Mouse (Mus musculus): ENCODE results near the gene Oxsr1.
"Not testable (repeated sequence)": the region's sequence is repeated elsewhere in the genome, so short reads cannot be mapped to it uniquely, and the experiment has no call there.

The Oxsr1 gene

DNA sequence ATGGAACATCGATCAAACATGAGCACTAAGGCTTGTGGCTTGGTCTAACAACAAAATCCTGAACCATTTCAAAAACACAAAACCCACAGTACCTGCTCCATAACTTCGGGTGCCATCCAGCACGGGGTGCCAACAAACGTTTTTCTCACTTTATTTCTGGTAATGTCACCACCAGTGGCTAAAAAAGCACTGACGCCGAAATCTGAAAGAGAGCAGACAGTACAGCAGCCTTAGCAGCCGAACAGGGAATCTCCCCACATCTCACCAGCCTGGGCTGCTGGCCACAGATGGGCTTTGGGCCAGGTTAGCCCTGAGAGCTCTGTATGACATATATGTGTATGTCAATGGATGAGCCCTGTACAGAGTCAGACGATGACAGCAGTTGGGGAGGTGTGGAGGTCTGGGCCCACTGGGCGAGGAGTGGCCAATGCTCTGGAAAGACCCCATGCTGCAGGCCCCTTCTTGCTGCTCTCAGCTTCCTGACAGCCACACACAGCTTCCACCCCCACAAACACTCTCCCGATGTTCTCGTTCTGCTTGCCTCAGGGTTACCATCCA, 53.6 kb downstream of the Oxsr1 start:
- DNase-seq, result peak in 1 of 2 experiments; percentile 14

DNA sequence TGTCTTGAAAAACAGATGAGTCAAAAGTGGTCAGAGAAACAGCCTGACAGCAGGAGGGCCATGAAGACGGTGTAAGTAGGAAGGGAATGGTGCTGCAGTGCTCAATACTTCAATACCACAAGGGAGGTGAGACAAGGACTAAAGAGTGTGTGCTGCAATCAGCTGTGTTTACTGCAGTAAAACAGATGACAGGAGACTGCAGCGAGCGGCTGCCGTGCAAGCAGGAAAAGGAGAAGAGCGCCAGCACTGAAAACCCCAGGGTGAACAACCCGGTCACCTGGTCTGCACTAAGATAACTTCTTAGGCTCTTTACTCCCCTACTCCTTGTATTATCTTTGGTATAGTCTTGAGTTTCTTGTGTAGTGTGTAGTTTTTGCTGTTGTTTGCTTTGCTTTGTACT, 54.1 kb downstream of the Oxsr1 start:
- DNase-seq, result no peak

DNA sequence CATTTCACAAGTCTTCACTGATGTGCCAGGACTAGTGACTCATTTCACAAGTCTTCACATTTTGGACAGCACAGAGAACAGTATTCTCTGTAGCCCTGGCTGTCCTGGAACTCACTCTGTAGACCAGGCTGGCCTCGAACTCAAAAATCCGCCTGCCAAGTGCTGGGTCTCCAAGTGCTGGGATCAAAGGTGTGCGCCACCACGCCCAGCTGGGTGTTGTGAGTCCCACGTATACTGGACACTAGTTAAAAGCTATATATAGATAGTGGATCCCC, 56.2 kb downstream of the Oxsr1 start:
- not testable (repeated sequence) for DNase-seq

DNA sequence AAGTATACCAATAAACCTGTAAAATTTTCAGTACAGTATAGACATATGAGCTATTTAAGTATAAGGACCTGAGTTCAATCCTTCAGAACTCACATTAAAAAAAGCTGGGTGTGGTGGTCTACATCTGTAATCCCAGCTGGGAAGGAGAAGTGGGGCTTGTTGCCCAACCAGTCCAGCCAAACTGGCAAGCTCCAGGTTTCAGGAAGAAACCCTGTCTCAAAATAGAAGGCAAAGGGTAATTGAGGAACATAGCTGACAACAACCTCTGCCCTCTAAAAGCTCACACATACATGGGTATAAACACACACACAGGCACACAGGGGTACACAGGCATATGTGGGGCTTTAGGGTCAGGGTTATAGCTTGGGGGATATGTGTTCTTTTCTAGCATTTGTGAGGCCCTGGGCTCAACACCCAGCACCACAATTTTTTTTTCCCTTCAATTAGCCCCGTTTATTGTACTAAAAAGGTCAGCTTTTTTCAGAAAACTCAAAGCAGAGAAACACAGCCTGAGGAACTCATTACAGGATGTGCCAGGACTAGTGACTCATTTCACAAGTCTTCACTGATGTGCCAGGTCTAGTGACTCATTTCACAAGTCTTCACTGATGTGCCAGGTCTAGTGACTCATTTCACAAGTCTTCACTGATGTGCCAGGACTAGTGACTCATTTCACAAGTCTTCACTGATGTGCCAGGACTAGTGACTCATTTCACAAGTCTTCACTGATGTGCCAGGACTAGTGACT, 56.7 kb downstream of the Oxsr1 start:
- not testable (repeated sequence) for DNase-seq

DNA sequence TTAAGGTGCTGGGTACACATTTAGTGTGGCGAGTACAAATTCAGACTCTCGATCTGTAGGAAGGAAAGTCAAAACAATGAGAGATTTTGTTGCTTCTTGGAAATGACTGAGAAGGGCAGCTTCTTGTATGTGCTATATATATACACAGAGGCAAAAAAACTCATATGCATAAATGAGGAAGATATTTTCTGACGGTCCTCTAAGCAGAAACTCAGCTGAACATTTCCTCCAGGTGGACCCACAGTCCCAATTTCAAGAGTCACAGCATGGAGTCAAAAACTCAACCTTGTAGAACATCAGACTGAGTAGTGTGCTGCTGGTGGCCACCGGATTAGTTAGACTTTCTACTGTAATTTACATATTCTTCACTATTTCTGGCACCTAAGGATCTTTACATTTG, 59.2 kb downstream of the Oxsr1 start:
- no peak for DNase-seq

DNA sequence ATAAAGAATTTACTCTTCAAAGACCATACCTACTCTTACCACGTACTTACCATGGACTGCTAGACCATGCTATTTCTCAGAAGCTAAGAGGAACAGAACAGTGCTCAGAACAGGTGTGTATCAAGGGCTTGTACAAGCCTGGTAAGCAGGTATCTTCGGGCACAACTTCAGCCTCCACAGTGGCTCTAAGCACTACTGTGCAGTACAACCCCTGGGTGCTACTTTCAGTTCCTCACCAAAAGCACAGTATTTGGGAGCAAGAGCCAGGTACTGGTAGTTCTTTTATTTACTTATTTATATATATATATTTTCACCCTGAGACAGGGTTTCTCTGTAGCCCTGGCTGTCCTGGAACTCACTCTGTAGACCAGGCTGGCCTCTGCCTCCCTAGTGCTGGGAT, 61.4 kb downstream of the Oxsr1 start:
- DNase-seq, result no peak

DNA sequence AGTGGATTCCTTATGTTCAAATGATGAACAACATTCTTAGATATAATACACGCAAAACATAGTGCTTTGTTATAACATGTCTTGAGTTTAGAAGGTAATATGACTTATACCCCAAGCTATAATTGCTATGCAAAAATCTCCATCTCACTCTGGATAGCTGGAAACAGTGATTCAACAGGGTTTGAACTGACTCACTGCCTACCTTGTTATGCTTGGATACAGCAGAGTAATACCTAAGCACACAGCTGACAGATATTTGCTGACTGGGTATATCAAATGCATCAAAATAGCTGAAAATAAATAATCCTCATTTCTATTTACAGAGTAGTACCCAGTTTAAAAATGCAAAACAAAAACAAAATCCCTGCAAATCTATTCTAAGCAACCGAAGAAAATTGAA, 63.4 kb downstream of the Oxsr1 start:
- no peak for DNase-seq

DNA sequence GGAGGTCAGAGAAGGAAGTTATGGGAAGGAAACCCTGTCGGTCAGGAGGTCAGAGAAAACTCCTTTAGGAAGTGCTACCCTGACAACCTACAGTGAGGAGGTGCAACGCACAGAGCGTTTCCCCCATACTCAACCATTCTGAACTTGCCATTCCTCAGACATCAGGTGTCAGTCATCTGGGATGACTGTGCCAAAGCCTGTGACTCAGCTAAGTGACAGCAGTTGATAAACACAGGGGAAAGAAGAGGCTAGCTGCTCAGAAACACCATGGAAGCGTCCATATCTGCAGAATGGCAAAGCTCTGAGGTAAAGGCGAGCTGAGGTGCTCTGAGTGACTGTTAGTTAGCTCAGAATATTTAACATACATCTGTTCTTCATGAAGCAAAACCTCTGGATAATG, 64.1 kb downstream of the Oxsr1 start:
- DNase-seq, result no peak

DNA sequence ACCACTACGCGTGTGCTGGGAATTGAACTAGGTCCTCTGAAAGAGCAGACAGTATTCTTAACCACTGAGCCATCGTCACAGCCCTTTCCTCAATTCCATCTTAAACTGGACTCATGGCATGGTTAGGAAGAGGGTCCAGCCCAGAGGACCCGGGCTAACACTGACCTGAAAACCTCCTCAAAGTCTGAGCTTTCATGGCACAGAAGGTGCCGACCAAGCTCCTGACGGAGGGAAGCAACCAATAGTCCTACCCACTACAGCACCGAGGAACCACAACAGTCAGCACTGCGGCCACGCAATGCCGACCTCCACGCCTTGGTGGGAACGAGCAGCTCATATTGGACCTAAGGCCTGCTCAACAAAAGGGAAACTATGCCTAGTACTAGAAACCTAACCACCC, 66.1 kb downstream of the Oxsr1 start:
- no peak for DNase-seq

DNA sequence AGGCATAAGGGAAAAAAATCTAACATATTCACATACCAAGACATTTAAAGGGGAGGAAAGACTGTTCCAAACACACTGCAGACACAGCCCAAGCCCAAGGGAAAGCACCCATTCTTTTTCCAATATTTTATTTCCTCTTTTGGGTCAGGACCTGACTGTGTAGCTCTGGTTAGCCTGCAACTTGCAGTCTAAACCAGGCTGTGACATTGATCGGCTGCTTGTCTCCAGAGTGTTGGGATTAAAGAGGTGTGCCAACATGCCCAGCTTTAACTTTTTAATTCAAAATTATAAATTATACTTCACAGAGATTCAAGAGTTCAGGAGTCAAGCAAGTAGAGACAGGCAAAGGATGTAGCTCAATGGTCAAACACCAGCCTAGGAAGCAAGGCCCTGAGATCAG, 67.1 kb downstream of the Oxsr1 start:
- no peak for DNase-seq

DNA sequence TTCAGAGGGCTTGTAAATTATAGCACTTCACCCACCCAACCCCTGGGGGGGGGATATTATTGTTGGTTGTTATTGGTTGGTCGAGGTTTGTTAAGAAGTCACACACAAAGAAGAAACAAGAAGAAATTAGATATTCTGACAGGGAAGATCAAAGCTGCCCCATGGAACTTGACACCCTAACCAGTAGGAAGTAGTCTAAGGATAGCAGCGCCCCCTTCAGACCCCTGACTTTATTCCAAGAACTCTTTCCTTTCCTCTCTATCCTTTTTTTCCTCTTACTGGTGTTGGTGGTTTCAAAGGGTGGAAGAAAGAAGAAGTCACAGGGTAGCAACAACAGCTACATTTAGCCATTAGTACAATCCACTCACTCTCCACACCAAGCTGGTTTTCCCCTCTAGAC, 68.0 kb downstream of the Oxsr1 start:
- DNase-seq, result no peak

DNA sequence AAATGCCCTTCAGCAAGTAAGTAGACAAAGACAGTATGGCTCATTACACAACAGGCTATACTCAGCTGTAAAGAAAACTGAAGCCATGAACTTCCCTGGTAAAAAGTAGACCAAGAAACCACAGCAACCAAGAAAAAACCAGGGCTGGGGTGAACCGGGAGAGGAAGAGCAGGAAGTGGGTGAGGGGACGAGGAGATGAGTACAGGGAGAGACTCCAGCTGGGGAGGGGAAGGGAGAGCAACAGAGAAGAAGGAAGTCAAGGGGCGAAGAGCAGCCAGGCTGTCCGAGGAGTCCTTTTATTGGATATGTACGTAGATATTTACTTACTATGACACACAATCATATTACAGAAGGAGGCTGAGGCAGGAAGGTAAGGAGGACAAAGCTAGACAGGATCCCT, 74.2 kb downstream of the Oxsr1 start:
- DNase-seq, result no peak

DNA sequence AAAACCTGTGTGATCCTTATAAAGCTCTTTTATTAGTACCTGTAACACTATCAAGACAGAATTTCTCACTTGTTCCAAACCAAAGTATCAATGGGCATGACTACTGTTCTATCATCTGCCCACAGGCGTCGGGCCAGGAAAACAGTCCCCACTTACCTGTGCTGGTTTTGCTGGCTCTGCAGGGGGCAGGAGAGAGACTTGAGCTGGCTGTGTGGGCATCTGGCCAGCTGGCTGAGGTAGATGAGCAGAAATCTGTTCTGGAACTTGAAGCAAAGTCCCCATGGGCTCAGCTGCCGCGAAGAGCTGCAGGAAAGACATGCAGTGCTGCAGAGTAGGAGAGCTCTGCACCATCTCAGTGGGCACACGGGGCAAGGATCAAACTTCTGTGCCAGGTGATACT, 75.4 kb downstream of the Oxsr1 start:
- peak; percentile 42 to 48 for DNase-seq

DNA sequence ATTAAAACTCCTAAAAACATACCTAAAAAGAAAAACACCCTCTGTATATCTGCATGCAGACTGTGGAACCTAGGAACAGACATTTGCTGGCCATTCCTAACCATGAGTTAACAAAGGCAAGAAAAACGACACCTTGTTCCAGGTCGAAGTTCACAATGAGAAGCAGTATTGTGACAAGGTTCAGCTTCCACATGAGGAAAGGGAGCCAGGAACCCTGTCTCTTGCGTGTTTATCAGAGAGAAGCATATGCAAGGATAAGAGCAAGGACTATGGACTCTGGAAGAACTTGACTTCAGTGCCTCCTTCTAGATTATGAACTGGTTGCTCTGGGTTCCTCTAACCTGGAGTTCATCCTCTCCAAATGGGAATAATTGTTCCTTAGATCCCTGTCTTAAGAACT, 78.2 kb downstream of the Oxsr1 start:
- no peak for DNase-seq

DNA sequence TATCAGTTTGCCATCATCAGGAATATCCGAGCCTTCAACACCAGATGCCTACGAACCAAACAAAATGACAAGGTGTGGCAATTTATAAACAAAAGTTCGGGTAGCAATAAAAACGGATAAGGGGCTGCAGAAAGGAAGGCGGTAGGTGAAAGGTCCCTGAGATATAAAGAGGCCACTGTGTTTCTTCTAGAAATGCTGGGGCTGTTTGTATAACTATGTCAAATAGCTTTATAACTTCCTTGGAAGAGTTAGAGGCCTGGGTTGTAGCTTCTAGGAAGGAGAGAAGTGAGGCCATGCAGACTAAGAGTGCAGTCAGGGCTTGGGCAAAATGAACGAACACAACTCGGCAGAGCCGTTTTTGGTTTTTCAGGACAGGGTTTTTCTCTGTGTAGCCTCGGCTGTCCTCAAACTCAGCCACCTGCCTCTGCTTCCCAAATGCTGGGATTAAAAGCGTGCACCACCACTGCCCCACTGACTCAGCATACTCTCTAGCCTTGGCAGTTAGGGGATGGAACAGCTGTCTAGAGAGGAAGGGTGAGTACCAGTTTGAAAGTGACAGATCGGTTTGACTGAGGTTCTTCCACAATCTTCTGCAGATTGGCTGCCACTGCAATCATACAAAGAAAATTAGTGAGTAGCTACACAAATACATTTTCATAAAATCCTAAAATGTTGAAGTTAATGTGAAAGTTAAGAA, 80.9 kb downstream of the Oxsr1 start:
- DNase-seq, result no peak

DNA sequence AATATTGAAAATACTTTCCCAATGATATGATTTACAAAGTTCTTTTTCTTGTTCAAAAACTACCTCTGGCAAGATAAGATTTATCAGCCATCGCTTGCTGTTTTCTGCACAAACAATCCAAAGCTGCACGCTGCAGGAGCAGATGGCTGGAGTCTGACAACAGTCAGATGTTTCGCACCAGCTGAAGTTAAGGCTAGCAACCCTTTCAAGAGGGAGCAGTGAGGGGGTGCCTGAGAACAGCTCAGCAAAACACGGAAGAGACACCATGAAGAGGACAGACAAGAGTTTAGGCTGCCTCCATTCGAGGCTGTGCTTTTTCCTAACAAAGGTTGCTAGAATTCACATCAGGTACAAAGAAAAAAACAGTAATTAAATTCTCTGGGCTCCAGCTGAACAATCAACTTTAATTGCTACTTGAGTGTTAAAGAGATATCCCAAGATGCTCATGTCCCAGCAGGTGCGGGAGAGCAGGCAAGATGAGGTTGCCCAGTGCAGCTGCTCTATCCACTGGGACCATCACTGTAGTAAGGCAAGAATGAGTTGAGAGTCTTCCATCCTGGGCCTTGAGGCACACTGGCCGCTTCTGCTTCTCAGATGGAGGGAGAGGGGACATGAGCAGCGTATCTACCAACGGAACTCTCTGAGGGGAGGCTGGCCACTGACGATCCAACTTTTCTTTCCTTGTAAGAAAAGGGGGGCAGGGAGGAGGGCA, 81.8 kb downstream of the Oxsr1 start:
- no peak for DNase-seq

DNA sequence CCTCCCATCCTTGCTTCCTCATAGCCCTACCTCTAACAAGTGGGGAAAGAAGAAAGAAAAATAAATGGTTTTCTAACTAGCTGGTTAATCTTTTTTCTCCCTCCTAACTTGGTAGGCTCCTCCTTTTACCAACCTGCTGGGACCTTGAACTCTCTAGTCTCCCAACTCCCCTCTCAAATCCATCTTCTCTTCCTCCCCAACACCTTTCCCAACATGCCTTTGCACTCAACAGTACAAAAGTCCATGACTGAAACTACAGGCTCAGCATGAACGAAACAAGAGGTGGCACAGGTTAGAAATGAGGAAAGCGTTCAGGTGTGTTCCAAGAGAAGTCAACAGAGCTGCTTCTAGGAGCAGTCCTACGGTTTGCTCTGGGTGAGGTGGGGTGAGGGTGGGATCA, 83.0 kb downstream of the Oxsr1 start:
- DNase-seq, result no peak

DNA sequence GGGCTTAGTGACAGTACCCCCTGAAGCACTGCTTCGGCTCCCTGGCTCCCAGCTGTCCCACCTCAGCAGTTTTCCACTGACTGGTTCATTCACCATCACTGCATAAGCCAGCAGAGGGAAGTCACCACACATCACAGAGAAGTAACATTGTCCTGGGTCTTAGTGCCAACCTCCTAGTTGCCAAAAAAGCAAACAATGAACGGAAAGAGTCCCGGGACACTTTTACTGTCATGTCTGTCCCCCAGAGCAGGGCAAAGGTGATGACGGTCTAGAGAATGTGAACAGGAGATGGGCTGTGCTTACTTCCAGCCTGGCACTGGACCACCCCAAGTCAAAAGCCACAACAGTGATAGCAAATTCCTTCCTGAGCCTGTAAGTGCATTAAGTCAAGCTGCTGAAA, 83.4 kb downstream of the Oxsr1 start:
- no peak for DNase-seq

DNA sequence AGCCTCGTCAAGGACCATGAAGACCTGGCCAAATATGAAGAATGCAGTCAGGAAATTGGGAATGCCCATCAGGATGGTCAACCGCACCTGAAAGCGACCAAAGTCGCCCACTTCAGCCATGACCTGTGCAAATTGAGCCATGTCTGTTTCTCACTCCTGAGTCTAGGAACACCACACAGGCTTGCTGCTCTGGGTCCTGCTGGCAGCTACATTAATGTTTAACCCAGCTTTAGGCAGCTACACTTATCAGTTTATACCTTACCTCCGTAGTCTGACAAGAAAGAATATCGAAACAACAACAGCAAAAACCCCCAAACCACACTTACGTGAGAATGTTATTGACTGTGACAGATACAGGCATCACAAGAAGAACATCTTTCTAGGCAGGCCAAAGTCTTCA, 90.7 kb downstream of the Oxsr1 start:
- DNase-seq, result no peak

DNA sequence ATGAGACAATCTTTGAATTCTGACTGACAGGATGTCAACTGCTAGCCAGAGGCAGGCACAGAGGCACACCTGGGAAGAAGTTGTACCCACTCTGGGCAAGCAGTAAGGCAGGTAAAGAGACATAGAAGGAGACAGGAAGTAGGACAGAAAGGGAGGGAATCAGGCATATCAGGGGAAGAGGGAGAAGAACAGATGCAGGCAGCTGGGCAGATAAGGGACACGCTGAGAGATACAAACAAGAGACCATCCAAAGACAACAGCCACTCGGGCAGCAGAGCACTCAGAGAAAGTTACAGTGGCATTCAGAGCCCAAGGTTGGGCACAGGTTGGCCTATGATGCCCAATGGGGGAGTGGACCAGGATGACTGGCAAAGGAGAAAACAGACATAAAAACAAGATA, 91.4 kb downstream of the Oxsr1 start:
- no peak for DNase-seq

DNA sequence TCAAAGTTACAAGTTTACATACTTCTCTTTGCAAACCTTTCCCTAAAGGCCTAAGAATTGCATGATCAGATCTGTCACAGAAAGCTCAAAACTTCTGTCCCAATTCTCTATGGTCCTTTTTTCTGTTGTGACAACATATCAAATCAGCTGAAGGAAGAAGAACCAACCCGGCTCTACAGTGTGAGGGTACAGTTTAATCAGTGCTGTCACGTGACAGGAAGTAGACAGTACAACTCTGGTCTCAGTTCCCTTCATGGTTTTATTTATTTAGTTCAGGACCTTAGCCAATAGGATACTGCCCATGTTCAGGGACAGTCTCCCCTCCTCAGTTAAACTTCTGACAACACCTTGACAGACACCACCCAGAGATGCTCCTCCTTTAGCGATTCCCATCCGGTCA, 102.0 kb downstream of the Oxsr1 start:
- DNase-seq, result no peak

DNA sequence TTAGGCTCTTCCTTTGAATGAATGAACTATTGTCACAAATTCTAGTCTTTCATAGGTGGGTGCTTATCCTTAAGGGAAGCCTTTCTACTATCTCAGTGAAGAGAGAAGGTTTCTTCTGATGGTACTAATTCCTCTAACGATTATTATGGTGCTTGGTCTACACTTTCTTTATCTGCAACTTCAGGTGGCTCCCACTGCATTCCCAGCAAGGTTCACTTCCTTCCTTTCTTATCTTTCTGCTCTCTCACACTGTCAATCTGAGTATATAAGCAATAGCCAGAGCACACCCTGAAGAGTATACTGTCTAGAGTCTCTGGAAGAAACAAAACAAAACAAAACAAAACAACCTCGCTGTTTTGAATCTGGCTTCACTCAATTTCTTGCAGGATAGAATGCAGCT, 102.6 kb downstream of the Oxsr1 start:
- no peak for DNase-seq

DNA sequence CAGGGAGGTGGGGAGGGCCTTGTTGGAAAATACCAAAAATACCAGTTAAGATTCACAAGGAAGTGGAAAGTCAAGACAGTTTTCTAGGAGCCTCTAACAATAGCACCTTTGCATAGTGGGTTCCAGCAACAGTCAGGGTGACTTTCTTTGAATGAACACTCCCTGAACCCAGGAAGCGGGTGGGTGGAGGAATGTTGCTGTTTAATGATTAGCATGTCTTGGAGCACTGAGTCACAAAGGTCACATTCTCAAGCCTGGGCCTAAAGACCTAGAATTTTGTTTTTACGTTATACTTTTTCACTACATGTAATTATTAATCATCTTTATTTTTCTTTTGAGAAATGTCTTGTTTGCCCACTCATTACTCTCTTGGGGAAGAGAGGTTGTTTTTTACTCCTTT, 106.9 kb downstream of the Oxsr1 start:
- not testable (repeated sequence) for DNase-seq

DNA sequence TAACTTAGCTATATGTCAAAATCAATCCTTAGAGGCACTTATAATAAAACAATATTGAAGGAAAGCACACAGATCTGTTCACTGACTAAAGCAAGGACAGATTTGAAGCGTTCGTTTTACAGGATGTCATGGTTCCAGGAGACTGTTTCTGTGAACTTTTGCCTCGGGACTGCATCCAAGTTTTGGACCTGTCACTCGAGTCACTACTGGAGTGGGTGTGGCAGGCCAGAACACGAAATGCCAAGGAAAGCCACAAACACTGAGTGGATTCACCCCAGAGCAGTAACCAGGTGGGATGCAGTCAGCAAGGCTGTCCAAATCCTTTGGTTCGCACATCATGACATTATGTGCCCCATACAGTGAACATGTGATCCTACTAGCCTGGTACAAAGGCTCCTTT, 107.6 kb downstream of the Oxsr1 start:
- no peak for DNase-seq

Data from cerebellum, adult 18-20 months (tissue).